Mouse (Mus musculus) neural tube, postnatal 0 days (tissue): ENCODE measurements around the gene Prg4. TPM values are rescaled to one million over a fixed set of nuclear protein-coding genes. Genes with fewer than 3 reads are reported as not detected.

Experiments used
- polyA plus RNA-seq: library from polyadenylated mRNA; unstranded; fragments of >200 nt; fragmentation: Nextera tagmentation; extraction: Ambion mirVana; gene quantifications from 2 replicates; pipeline ENCODE4 v1.2.1, GENCODE M21; 2015

Prg4 gene
- 1.5 and 5.5 TPM in 2 replicates for polyA plus RNA-seq

DNA sequence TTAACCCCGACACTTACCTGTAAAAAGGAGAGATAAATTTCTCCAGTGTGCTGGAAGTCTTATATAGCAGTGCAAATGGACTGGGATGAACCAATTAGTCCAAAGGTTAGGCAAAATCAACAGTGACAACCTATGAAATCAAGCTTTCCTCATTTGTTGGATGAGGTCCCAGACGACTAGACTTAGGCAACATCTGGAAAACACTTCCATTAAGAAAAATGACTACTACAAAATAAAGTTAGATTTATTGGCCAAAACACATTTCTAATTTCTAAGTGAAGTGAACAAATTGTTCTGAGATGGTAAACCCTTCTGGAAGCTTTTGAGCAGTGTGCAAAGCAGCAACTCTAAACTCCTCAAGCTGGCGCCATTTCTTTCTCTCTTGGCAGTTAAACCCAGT lies at the start of gene Prg4:
Gene Prg4 (minus strand): TSS at position 34 of the 400 bp plus-strand sequence.

Other genes starting within 250 kb of the Prg4 start
- not detected in 2 replicates for gene Pdc, start 146.7 kb downstream of the Prg4 start, polyA plus RNA-seq
- 124 and 146 TPM in 2 replicates for gene Tpr, start 73.3 kb downstream of the Prg4 start, polyA plus RNA-seq
- gene Odr4, start 73.1 kb downstream of the Prg4 start, polyA plus RNA-seq = 43.0 and 51.2 TPM in 2 replicates